Comparison of ENCODE assay signal across 25 mouse cellular contexts in genomic region chr19:14161217-14161616, GRCm38 (mm10).
DNase-seq lines count a peak whose midpoint lies in the region; ATAC-seq and TF ChIP-seq lines count a peak whose summit lies in the region.
"Had no signal": no experiment of that assay in that cellular context is flagged by ENCODE, and none has a peak within 500 bp of the region (broad histone marks: within the 10 kb centered on the region; RNA-seq: fewer than 3 reads in every experiment).

No protein-coding gene starts in this region.

- no peak for TF ChIP-seq POLR2A in lung, adult 2 months (IDR thresholded peaks at IDR 0.05; ENCODE audit: borderline replicate concordance, extremely low read depth, low read depth, low read length)

- no peak overlapping the region for H3K9ac ChIP-seq in embryonic facial prominence, embryonic 14.5 days (ENCODE audit: low read depth, low read length)
- H3K9ac ChIP-seq in lung, postnatal 0 days (replicated peaks; ENCODE audit: low read depth) = no peak overlapping the region
- no peak overlapping the region for H3K9ac ChIP-seq in stomach, embryonic 16.5 days (ENCODE audit: low read length)
- H3K9ac ChIP-seq: neural tube, embryonic 12.5 days had no signal

- WGBS in embryonic facial prominence, embryonic 14.5 days = 43% methylated on average over 3 of the region's 3 CpGs
- 58% methylated on average over 3 of the region's 3 CpGs for WGBS in embryonic facial prominence, embryonic 10.5 days
- 46% methylated on average over 3 of the region's 3 CpGs for WGBS in lung, adult 2 months
- 25% methylated on average over 3 of the region's 3 CpGs for WGBS in lung, postnatal 0 days
- WGBS in stomach, embryonic 16.5 days = 13% methylated on average over 3 of the region's 3 CpGs

- peak; percentile 54 for DNase-seq in embryonic facial prominence, embryonic 14.5 days (ENCODE audit: low spot score)
- DNase-seq in embryonic facial prominence, embryonic 10.5 days (ENCODE audit: low spot score) = no peak
- peak; percentile 28 to 38 for DNase-seq in lung, adult 18-20 months
- no peak for DNase-seq in lung, adult 2 months
- peak; percentile 78 for DNase-seq in lung, postnatal 0 days (ENCODE audit: low spot score)
- no peak for DNase-seq in ovary, adult 18-20 months (ENCODE audit: low spot score)
- DNase-seq in testis, postnatal 10 days (ENCODE audit: low spot score) = no peak
- DNase-seq: adrenal gland, postnatal 10 days; cerebellum, adult 8-10 months; gastrocnemius, postnatal 10 days; heart, postnatal 4 days; kidney, adult 11 months; kidney, postnatal 14 days; midbrain, embryonic 14.5 days; retina, postnatal 1 day; right cerebral cortex, postnatal 25 days; spleen, adult 18-20 months; thymus, adult 2 months; thymus, postnatal 4 days had no signal

- H3K4me3 ChIP-seq in embryonic facial prominence, embryonic 14.5 days (ENCODE audit: low read depth, low read length) = no peak overlapping the region
- no peak overlapping the region for H3K4me3 ChIP-seq in embryonic facial prominence, embryonic 10.5 days
- no peak overlapping the region for H3K4me3 ChIP-seq in lung, adult 2 months (replicated peaks; ENCODE audit: extremely low read depth, low read depth, low read length)
- no peak overlapping the region for H3K4me3 ChIP-seq in lung, postnatal 0 days (ENCODE audit: low read depth, low read length)
- no peak overlapping the region for H3K4me3 ChIP-seq in stomach, embryonic 16.5 days (replicated peaks; ENCODE audit: low read length)
- H3K4me3 ChIP-seq: heart, embryonic 10.5 days; megakaryocyte, embryonic 14.5 days; neural tube, embryonic 12.5 days had no signal

- H3K4me1 ChIP-seq in embryonic facial prominence, embryonic 14.5 days (ENCODE audit: control insufficient read depth, insufficient read depth, low read length) = no peaks in the 10 kb centered on the region
- H3K4me1 ChIP-seq in embryonic facial prominence, embryonic 10.5 days = peaks cover 13% of the 10 kb centered on the region
- H3K4me1 ChIP-seq in lung, adult 2 months (ENCODE audit: control insufficient read depth, insufficient read depth, low read length) = no peaks in the 10 kb centered on the region; the same call in 1 of the 2 replicates
- no peaks in the 10 kb centered on the region for H3K4me1 ChIP-seq in lung, postnatal 0 days (ENCODE audit: insufficient read depth, low read depth, low read length)
- peaks cover 7% of the 10 kb centered on the region; the same call in 1 of the 2 replicates for H3K4me1 ChIP-seq in stomach, embryonic 16.5 days (ENCODE audit: control insufficient read depth, insufficient read depth, low read length)
- H3K4me1 ChIP-seq: heart, embryonic 10.5 days; megakaryocyte, embryonic 14.5 days; neural tube, embryonic 12.5 days had no signal

- ATAC-seq in embryonic facial prominence, embryonic 14.5 days (ENCODE audit: low read depth) = no peak
- peak; percentile 68 for ATAC-seq in lung, postnatal 0 days
- peak; percentile 75; the same call in 1 of the 2 replicates for ATAC-seq in stomach, embryonic 16.5 days (ENCODE audit: insufficient read depth, low FRiP score)
- ATAC-seq: activated CD4-positive, CD25-positive, alpha-beta regulatory T cell, adult 4 months; hindbrain, embryonic 16.5 days had no signal

- H3K36me3 ChIP-seq in embryonic facial prominence, embryonic 14.5 days (ENCODE audit: control insufficient read depth, insufficient read depth, low read length) = no peaks in the 10 kb centered on the region
- no peaks in the 10 kb centered on the region for H3K36me3 ChIP-seq in embryonic facial prominence, embryonic 10.5 days (replicated peaks)
- H3K36me3 ChIP-seq in lung, postnatal 0 days (ENCODE audit: insufficient read depth, low read length) = no peaks in the 10 kb centered on the region
- H3K36me3 ChIP-seq in stomach, embryonic 16.5 days (ENCODE audit: control insufficient read depth, insufficient read depth, low read length) = no peaks in the 10 kb centered on the region
- H3K36me3 ChIP-seq: heart, embryonic 10.5 days; neural tube, embryonic 12.5 days had no signal

- no peak for TF ChIP-seq EP300 in lung, postnatal 0 days (IDR thresholded peaks at IDR 0.05)

- no peak overlapping the region for H3K4me2 ChIP-seq in embryonic facial prominence, embryonic 14.5 days (ENCODE audit: low read depth, low read length)
- H3K4me2 ChIP-seq in lung, postnatal 0 days (replicated peaks; ENCODE audit: low read depth, low read length) = no peak overlapping the region
- H3K4me2 ChIP-seq in stomach, embryonic 16.5 days (ENCODE audit: low read depth, low read length) = no peak overlapping the region
- H3K4me2 ChIP-seq: neural tube, embryonic 12.5 days had no signal

- H3K9me3 ChIP-seq in embryonic facial prominence, embryonic 14.5 days (ENCODE audit: control insufficient read depth, low read length) = no peaks in the 10 kb centered on the region
- H3K9me3 ChIP-seq in embryonic facial prominence, embryonic 10.5 days = no peaks in the 10 kb centered on the region
- H3K9me3 ChIP-seq in lung, postnatal 0 days (ENCODE audit: low read length) = no peaks in the 10 kb centered on the region
- no peaks in the 10 kb centered on the region for H3K9me3 ChIP-seq in stomach, embryonic 16.5 days (replicated peaks; ENCODE audit: control insufficient read depth, low read length)
- H3K9me3 ChIP-seq: heart, embryonic 10.5 days; megakaryocyte, embryonic 14.5 days; neural tube, embryonic 12.5 days had no signal

- no peaks in the 10 kb centered on the region for H3K27me3 ChIP-seq in embryonic facial prominence, embryonic 14.5 days (replicated peaks; ENCODE audit: control insufficient read depth, insufficient read depth, low read length)
- H3K27me3 ChIP-seq in embryonic facial prominence, embryonic 10.5 days (replicated peaks; ENCODE audit: low read depth, poor library complexity, severe bottlenecking) = peaks cover 5% of the 10 kb centered on the region; the same call in 1 of the 2 replicates
- H3K27me3 ChIP-seq in lung, postnatal 0 days (replicated peaks; ENCODE audit: insufficient read depth, low read length) = no peaks in the 10 kb centered on the region
- no peaks in the 10 kb centered on the region for H3K27me3 ChIP-seq in stomach, embryonic 16.5 days (ENCODE audit: control insufficient read depth, insufficient read depth, low read length)
- H3K27me3 ChIP-seq: neural tube, embryonic 12.5 days had no signal

- no peak overlapping the region for H3K27ac ChIP-seq in embryonic facial prominence, embryonic 14.5 days (replicated peaks; ENCODE audit: low read depth, low read length)
- no peak overlapping the region for H3K27ac ChIP-seq in embryonic facial prominence, embryonic 10.5 days (replicated peaks)
- no peak overlapping the region for H3K27ac ChIP-seq in lung, postnatal 0 days (ENCODE audit: low read length)
- no peak overlapping the region for H3K27ac ChIP-seq in stomach, embryonic 16.5 days (ENCODE audit: low read length)
- H3K27ac ChIP-seq: heart, embryonic 10.5 days; neural tube, embryonic 12.5 days had no signal

- no peak for TF ChIP-seq CTCF in lung, adult 2 months (IDR thresholded peaks at IDR 0.05; ENCODE audit: insufficient read depth, low read length)
- no peak for TF ChIP-seq CTCF in lung, postnatal 0 days (IDR thresholded peaks at IDR 0.05)

Comparison
In these comparisons a context has a peak if more than half of its experiments do, and no peak if none do; other contexts are left out.
1. DNase-seq: peak in embryonic facial prominence, embryonic 14.5 days (single experiment), lung, adult 18-20 months (2 of 2) and lung, postnatal 0 days (single experiment); none in embryonic facial prominence, embryonic 10.5 days (single experiment), lung, adult 2 months (single experiment), ovary, adult 18-20 months (single experiment) and testis, postnatal 10 days (single experiment).